Mouse (Mus musculus): ENCODE data around the gene Sgf29. TPM values are rescaled to one million over a fixed set of nuclear protein-coding genes. Genes with fewer than 3 reads are reported as not detected.

Sgf29 gene
- polyA plus RNA-seq, 1 experiment from 2014 or later = 39.4 TPM

GRCm38 (mm10) chr7:126702861-126703756 is 54.0 kb downstream of the Sgf29 start:
- H3K36me3 ChIP-seq (replicated peaks) = peaks cover 21% of the 10 kb centered on the region
- H3K4me1 ChIP-seq = peaks cover 39% of the 10 kb centered on the region
- H3K4me2 ChIP-seq = peak overlapping the region; percentile 95
- H3K27me3 ChIP-seq = peaks cover 30% of the 10 kb centered on the region; the same call in 1 of the 2 replicates
- H3K4me3 ChIP-seq (replicated peaks) = peak overlapping the region; percentile 62
- H3K27ac ChIP-seq = no peak overlapping the region; the same call in 1 of the 2 replicates
- 80% methylated on average over 12 of the region's 12 CpGs for WGBS
- peak overlapping the region; percentile 81; the same call in 1 of the 2 replicates for H3K9ac ChIP-seq
- H3K9me3 ChIP-seq = no peaks in the 10 kb centered on the region
- no peak for ATAC-seq (ENCODE audit: low FRiP score)

- Histone ChIP-seq H3K27me3 (peaks cover 36% of the 10 kb centered on the region), H3K4me1 (peaks cover 39% of the 10 kb centered on the region), H3K4me2 (peak overlapping the region; percentile 95), H3K4me3 (replicated peaks) (peak overlapping the region; percentile 62), H3K9ac (peak overlapping the region; percentile 81; the same call in 1 of the 2 replicates), H3K27ac (no peak overlapping the region; the same call in 1 of the 2 replicates), H3K36me3 (replicated peaks) (peaks cover 20% of the 10 kb centered on the region), H3K9me3 (no peaks in the 10 kb centered on the region)
- WGBS = 12% methylated on average over 7 of the region's 7 CpGs
- ATAC-seq (ENCODE audit: low FRiP score) = peak; percentile 4; the same call in 1 of the 2 replicates
These were observed 54.6 kb downstream of the Sgf29 start for GRCm38 (mm10) chr7:126703757-126704077.

DNA sequence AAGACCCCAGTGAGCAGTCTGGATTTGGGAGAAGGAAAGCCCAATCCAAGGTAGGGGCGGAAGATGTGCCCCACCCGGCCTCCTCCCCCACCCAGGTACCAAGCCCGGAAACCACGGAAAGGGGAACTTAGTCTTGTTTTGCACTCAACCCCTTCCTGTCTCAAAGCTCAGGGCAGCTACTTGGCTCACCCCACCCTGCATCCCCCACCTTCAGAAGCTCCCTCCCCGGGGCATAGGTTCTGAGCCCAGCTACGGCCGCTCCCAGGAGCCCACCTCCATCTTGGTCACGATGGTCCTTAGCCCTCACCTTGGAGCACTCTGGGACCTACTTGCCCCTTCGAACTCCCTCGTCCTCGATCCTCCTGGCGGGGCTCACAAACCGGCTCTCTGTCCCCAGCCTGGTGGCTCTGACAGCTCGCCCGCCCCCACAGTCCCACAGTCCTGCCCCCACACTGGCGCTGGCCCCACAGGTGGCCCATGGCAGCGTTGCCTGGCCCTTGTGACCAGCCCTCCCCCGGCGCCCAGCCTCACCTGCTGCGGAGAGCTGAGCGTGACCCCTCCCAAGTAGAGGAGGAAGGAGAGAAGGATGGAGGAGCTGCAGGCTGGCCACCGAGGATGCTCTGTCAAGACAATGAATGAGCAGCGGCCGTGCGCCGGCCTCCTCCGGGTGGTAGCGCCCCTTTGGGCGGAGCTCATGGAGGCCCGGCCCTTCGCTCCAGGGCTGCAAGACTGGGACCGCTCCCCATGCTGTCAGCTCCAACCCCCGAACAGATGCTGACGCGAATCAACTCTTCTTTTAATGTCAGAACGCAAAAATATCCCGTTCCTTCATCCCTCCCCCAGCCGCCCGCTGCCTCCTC is 55.2 kb downstream of the Sgf29 start:
- Histone ChIP-seq H3K4me1 (peaks cover 39% of the 10 kb centered on the region), H3K36me3 (replicated peaks) (peaks cover 14% of the 10 kb centered on the region)

DNA sequence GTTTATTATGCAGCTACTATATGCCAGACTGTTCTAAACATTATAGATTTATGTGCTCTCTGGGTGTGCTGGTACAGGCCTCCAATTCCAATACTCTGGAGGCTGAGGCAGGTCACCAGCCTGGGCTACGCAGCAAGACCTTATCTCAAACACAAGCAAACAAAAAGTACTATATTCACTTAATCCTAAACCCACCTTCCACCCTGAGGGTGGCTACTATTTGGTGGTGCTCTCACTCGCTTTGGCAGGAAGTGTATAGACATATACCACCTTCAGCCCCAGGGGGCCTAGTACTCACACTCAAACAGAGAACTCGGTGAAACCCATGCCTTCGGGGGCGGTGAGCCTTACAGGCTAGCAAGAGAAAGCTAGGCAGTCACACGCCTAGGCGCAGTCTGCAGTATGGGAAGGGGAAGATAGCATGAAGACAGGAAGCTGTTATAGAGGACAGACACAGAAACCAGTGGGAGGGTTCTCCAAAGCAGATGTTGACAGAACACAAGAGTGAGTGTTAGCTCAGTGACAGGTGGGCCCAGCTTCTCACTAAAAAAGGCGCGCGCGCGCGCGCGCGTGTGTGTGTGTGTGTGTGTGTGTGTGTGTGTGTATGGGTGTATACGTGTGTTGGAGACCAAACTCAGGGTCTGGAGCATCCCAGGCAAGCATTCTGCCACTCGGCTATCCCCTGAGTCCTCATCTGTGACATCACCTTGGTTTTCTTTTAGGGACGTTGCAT is 58.5 kb downstream of the Sgf29 start, which contains the start of gene Coro1a:
TSS of gene Coro1a (minus strand) at position 346 of the 733 bp plus-strand sequence.
- H3K9ac ChIP-seq = no peak within 1 kb of the TSS
- no peaks in the 10 kb centered on the region for H3K36me3 ChIP-seq (replicated peaks)
- H3K27ac ChIP-seq = no peak within 1 kb of the TSS
- no peak within 1 kb of the TSS for H3K4me2 ChIP-seq
- WGBS = 92% methylated on average over 19 of the region's 19 CpGs
- H3K4me1 ChIP-seq = peaks cover 24% of the 10 kb centered on the region
- peaks cover 33% of the 10 kb centered on the region for H3K27me3 ChIP-seq
- ATAC-seq (ENCODE audit: low FRiP score) = no peak
- H3K4me3 ChIP-seq (replicated peaks) = no peak within 1 kb of the TSS
- H3K9me3 ChIP-seq = peaks cover 6% of the 10 kb centered on the region; the same call in 1 of the 2 replicates

More for the DNA sequence above, 55.2 kb downstream of the Sgf29 start:
- peaks cover 40% of the 10 kb centered on the region for H3K27me3 ChIP-seq
- ATAC-seq (ENCODE audit: low FRiP score) = peak; percentile 86
- peak overlapping the region; percentile 37; the same call in 1 of the 2 replicates for H3K27ac ChIP-seq
- H3K4me3 ChIP-seq (replicated peaks) = peak overlapping the region; percentile 62
- H3K9me3 ChIP-seq = peaks cover 5% of the 10 kb centered on the region; the same call in 1 of the 2 replicates
- peak overlapping the region; percentile 81 for H3K9ac ChIP-seq
- under 1% methylated on average over 39 of the region's 39 CpGs for WGBS
- peak overlapping the region; percentile 95 for H3K4me2 ChIP-seq

DNA sequence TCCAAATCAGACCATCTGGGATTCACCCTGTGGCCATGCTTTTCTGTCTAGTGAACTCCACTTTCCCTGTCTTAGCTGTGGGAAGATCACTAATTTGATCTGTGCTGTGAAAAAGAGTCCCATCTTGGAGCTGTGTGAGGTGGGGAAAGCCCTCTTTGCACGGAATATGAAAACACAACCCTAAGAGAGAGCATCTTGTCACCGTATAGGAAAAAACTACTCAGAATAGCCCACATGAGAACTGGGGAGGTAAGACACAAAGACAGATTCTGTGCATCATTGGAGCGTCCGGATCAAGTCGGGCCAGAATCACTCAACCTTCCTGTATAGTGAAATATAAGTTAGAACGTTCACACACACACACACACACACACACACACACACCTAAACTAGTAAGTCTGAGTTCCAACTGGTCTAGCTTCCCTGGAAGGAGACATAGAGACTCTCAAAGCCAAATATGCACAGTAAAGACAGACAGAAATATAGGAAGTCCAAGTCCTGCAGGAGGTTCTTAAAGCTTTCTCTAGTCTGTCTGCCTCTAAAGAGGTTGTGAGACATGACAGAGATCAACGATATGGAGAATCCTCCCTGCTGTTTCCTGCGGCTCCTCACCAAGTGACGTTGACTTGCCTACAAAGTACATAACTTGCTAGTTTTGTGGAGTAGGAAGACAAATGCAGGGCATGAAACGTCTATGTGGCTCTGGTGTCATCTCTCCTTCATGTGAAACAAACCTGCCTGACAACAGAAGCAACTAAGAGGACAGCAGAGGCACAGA is 59.3 kb downstream of the Sgf29 start:
- Histone ChIP-seq H3K9me3 (peaks cover 6% of the 10 kb centered on the region; the same call in 1 of the 2 replicates), H3K4me1 (peaks cover 16% of the 10 kb centered on the region), H3K27me3 (peaks cover 26% of the 10 kb centered on the region), H3K9ac (no peak overlapping the region), H3K4me3 (replicated peaks) (no peak overlapping the region), H3K27ac (no peak overlapping the region), H3K4me2 (no peak overlapping the region), H3K36me3 (replicated peaks) (no peaks in the 10 kb centered on the region)
- ATAC-seq (ENCODE audit: low FRiP score) = no peak
- WGBS = 84% methylated on average over 10 of the region's 10 CpGs

- H3K27ac ChIP-seq = no peak overlapping the region
- no peak for ATAC-seq (ENCODE audit: low FRiP score)
- no peak overlapping the region for H3K4me3 ChIP-seq (replicated peaks)
- H3K27me3 ChIP-seq = peaks cover 20% of the 10 kb centered on the region
- no peak overlapping the region for H3K9ac ChIP-seq
- 75% methylated on average over 4 of the region's 4 CpGs for WGBS
- peaks cover 6% of the 10 kb centered on the region; the same call in 1 of the 2 replicates for H3K9me3 ChIP-seq
- no peaks in the 10 kb centered on the region for H3K36me3 ChIP-seq (replicated peaks)
- no peak overlapping the region for H3K4me2 ChIP-seq
- H3K4me1 ChIP-seq = no peaks in the 10 kb centered on the region
These were observed 61.2 kb downstream of the Sgf29 start for GRCm38 (mm10) chr7:126710266-126710665.

- Histone ChIP-seq H3K27me3 (peaks cover 9% of the 10 kb centered on the region; the same call in 1 of the 2 replicates), H3K9ac (no peak overlapping the region), H3K4me2 (no peak overlapping the region), H3K36me3 (replicated peaks) (no peaks in the 10 kb centered on the region), H3K9me3 (peaks cover 6% of the 10 kb centered on the region; the same call in 1 of the 2 replicates), H3K4me1 (no peaks in the 10 kb centered on the region), H3K4me3 (replicated peaks) (no peak overlapping the region), H3K27ac (no peak overlapping the region)
- 91% methylated on average over 3 of the region's 3 CpGs for WGBS
- no peak for ATAC-seq (ENCODE audit: low FRiP score)
These were observed 62.8 kb downstream of the Sgf29 start for GRCm38 (mm10) chr7:126711910-126712309.

DNA sequence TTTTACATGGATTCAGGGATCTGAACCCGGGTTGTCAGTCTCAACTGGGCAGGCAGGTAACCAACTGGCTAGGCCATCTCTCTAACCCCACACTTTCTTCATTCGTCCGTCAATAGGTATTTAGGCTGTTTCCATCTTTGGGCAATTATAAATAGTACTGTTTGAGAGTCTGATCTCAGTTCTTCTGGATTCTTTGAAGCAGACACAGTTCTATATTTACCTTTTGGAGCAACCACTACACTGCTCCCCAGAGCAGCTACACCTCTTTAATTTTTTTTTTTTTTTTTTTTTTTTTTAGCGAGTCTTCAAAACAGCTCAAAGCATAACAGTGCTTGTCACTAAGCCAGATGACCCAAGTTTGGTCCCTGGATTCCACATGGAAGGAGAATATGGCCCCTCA is 66.6 kb downstream of the Sgf29 start:
- no peak overlapping the region for H3K27ac ChIP-seq
- H3K36me3 ChIP-seq (replicated peaks) = no peaks in the 10 kb centered on the region
- 79% methylated on average over 4 of the region's 4 CpGs for WGBS
- no peak overlapping the region for H3K9ac ChIP-seq
- H3K4me1 ChIP-seq = no peaks in the 10 kb centered on the region
- H3K9me3 ChIP-seq = no peaks in the 10 kb centered on the region
- no peaks in the 10 kb centered on the region for H3K27me3 ChIP-seq
- ATAC-seq (ENCODE audit: low FRiP score) = no peak
- H3K4me2 ChIP-seq = no peak overlapping the region
- no peak overlapping the region for H3K4me3 ChIP-seq (replicated peaks)

DNA sequence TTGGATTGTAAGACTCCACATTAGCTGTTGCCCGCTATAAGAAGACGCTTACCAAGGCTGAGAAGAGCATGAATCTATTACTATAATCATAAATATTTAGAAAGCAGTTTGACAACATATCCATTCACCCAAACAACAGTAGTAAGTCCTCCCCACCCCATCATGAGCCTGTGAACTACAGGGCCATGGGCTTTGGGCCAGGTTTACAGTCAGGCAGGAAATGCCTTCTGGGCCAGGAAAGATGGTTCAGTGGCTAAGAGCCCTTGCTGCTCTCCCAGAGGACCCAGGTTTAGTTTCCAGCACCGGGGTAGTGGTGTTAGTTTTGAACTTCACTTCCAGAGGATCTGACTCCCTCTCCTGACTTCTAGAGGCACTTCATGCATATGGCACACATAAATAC is 68.5 kb downstream of the Sgf29 start:
- Histone ChIP-seq H3K9ac (no peak overlapping the region), H3K4me3 (replicated peaks) (no peak overlapping the region), H3K9me3 (peaks cover 6% of the 10 kb centered on the region; the same call in 1 of the 2 replicates), H3K4me1 (no peaks in the 10 kb centered on the region), H3K36me3 (replicated peaks) (no peaks in the 10 kb centered on the region), H3K4me2 (no peak overlapping the region), H3K27ac (no peak overlapping the region), H3K27me3 (no peaks in the 10 kb centered on the region)
- 89% methylated on average over 3 of the region's 3 CpGs for WGBS
- ATAC-seq (ENCODE audit: low FRiP score) = no peak

GRCm38 (mm10) chr7:126718787-126719337 is 69.8 kb downstream of the Sgf29 start:
- WGBS = 95% methylated on average over 5 of the region's 5 CpGs

GRCm38 (mm10) chr7:126721635-126722034 is 72.5 kb downstream of the Sgf29 start:
- Histone ChIP-seq H3K4me1 (no peaks in the 10 kb centered on the region), H3K27me3 (no peaks in the 10 kb centered on the region), H3K27ac (no peak overlapping the region), H3K36me3 (replicated peaks) (no peaks in the 10 kb centered on the region), H3K4me3 (replicated peaks) (no peak overlapping the region), H3K9me3 (peaks cover 6% of the 10 kb centered on the region; the same call in 1 of the 2 replicates), H3K4me2 (no peak overlapping the region), H3K9ac (no peak overlapping the region)
- ATAC-seq (ENCODE audit: low FRiP score) = no peak
- WGBS = 91% methylated on average over 13 of the region's 13 CpGs

More at GRCm38 (mm10) chr7:126718787-126719337, 69.8 kb downstream of the Sgf29 start:
- Histone ChIP-seq H3K36me3 (replicated peaks) (no peaks in the 10 kb centered on the region), H3K9ac (no peak overlapping the region), H3K4me2 (no peak overlapping the region), H3K4me1 (no peaks in the 10 kb centered on the region), H3K4me3 (replicated peaks) (no peak overlapping the region), H3K27ac (no peak overlapping the region), H3K27me3 (no peaks in the 10 kb centered on the region), H3K9me3 (peaks cover 6% of the 10 kb centered on the region; the same call in 1 of the 2 replicates)
- no peak for ATAC-seq (ENCODE audit: low FRiP score)

Measured in forebrain, embryonic 12.5 days (tissue).